Mouse (Mus musculus) hindbrain, embryonic 16.5 days (tissue): ENCODE measurements around the gene Ncbp1. TPM values are rescaled to one million over a fixed set of nuclear protein-coding genes. Genes with fewer than 3 reads are reported as not detected.

Experiments
- ATAC-seq: fragments of 200-750 bp; cut with Nextera tagmentation; 2 replicates; pipeline ENCODE4 v1.8.0; 2017; ENCODE audit warnings: moderate TSS enrichment, moderate library complexity
- H3K27ac ChIP-seq: fragments of 300-500 bp; sonication (generic); 2 replicates; pipeline ENCODE4 v1.5.1; 2014; ENCODE audit warnings: low read depth, mild to moderate bottlenecking, control low read depth, low read length, moderate library complexity
- H3K27me3 ChIP-seq: fragments of 300-500 bp; sonication (generic); replicated peaks from 2 replicates; pipeline ENCODE4 v1.6.1; 2014; ENCODE audit warnings: low read length; ENCODE audit not compliant: control insufficient read depth, insufficient read depth
- H3K36me3 ChIP-seq: fragments of 300-500 bp; sonication (generic); 2 replicates; pipeline ENCODE4 v1.6.1; 2014; ENCODE audit warnings: mild to moderate bottlenecking, low read length, moderate library complexity, mixed read lengths; ENCODE audit not compliant: control insufficient read depth, insufficient read depth
- H3K4me1 ChIP-seq: fragments of 300-500 bp; sonication (generic); 2 replicates; pipeline ENCODE4 v1.6.1; 2014; ENCODE audit warnings: low read depth, low read length; ENCODE audit not compliant: control insufficient read depth, insufficient read depth
- H3K4me2 ChIP-seq: fragments of 300-500 bp; sonication (generic); 2 replicates; pipeline ENCODE4 v1.6.1; 2014; ENCODE audit warnings: mild to moderate bottlenecking, low read length, control low read depth, moderate library complexity
- H3K4me3 ChIP-seq: fragments of 300-500 bp; sonication (generic); 2 replicates; pipeline ENCODE4 v1.5.1; 2014; ENCODE audit warnings: mild to moderate bottlenecking, low read length, control low read depth, moderate library complexity
- H3K9ac ChIP-seq: fragments of 300-500 bp; sonication (generic); 2 replicates; pipeline ENCODE4 v1.6.1; 2014; ENCODE audit warnings: low read depth, mild to moderate bottlenecking, control low read depth, low read length, moderate library complexity
- H3K9me3 ChIP-seq: fragments of 300-500 bp; sonication (generic); 2 replicates; pipeline ENCODE4 v1.6.1; 2014; ENCODE audit warnings: mild to moderate bottlenecking, low read length, moderate library complexity; ENCODE audit not compliant: control insufficient read depth
- WGBS: fragments of 180-500 bp; shearing (Covaris S2); extraction: QIAGEN DNeasy Blood & Tissue Kit; methylation state at CpG from one replicate; pipeline ENCODE4 v1.1.7; 2014; 5-methylcytosine and 5-hydroxymethylcytosine counted together
- polyA plus RNA-seq: library from polyadenylated mRNA; unstranded; fragments of >200 nt; fragmentation: Nextera tagmentation; extraction: Ambion mirVana; gene quantifications from 2 replicates; pipeline ENCODE4 v1.2.1, GENCODE M21; 2015

The Ncbp1 gene
- polyA plus RNA-seq, 1 experiment from 2014 or later = 61.4 TPM

GRCm38 (mm10) chr4:46221090-46221489 is 82.7 kb downstream of the Ncbp1 start:
- Histone ChIP-seq H3K9ac (no peak overlapping the region), H3K4me1 (no peaks in the 10 kb centered on the region), H3K9me3 (no peaks in the 10 kb centered on the region), H3K4me3 (no peak overlapping the region), H3K36me3 (no peaks in the 10 kb centered on the region), H3K27me3 (no peaks in the 10 kb centered on the region), H3K4me2 (no peak overlapping the region), H3K27ac (no peak overlapping the region)
- WGBS = 88% methylated on average over 3 of the region's 3 CpGs
- no peak for ATAC-seq

Other genes starting within 250 kb of the Ncbp1 start
- 0.26 and 0.57 TPM in 2 replicates for gene Ccdc180, start 248.3 kb upstream of the Ncbp1 start, polyA plus RNA-seq
- gene Tdrd7, start 173.3 kb upstream of the Ncbp1 start, polyA plus RNA-seq = 29.3 and 30.0 TPM in 2 replicates
- gene Tmod1, start 99.7 kb upstream of the Ncbp1 start, polyA plus RNA-seq = 2.1 and 3.0 TPM in 2 replicates
- 19.2 and 26.2 TPM in 2 replicates for gene Tstd2, start 81 bp downstream of the Ncbp1 start, polyA plus RNA-seq
- 23.5 and 25.8 TPM in 2 replicates for gene Xpa, start 57.7 kb downstream of the Ncbp1 start, polyA plus RNA-seq
- not detected in 2 replicates for gene Foxe1, start 205.0 kb downstream of the Ncbp1 start, polyA plus RNA-seq